Mouse (Mus musculus) thymus, postnatal 25 days (tissue): ENCODE measurements around the gene Ggct.
"Not testable (repeated sequence)": the region's sequence is repeated elsewhere in the genome, so short reads cannot be mapped to it uniquely, and the experiment has no call there.

Experiments
- DNase-seq: peaks from one replicate; pipeline ENCODE4 v3.0.0; 2022

Ggct gene

DNA sequence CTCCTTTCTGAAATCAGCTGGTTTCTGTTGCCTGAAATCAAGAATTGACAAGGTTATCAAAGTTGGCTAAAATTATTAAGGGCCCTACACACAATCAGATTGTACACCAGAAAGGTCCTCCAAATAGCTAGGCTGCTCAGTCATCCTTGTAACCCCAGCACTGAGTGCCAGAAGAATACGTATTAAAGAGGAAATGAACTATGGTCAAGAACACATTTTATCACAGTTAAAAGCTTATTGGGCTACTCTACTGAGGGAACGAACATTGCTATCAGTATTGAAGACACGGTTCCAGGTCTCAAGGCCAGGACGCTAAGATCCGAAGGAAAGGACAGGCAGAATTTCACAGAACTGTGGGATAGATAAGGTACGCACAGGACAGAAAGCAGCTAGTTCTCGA is 609 bp downstream of the Ggct start:
- no peak for DNase-seq

DNA sequence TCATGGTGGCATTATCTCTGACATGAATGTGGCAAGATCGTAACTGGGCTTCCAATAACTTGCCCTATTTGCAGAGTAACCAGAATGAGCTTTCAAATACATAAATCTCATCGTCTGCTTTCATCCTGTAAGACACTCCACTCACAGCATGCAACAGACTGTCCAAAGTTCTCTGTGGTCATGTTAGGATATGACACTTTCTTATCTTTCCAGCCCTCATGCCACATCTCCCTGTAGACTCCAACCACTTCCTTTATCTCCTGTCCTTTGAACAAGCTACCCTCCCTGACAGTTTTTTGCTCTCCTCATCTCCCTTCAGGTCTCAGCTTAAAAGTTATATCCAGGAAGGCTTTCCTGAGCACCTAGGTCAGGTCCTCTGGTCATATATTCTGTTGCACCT is 1.6 kb downstream of the Ggct start:
- DNase-seq = no peak

DNA sequence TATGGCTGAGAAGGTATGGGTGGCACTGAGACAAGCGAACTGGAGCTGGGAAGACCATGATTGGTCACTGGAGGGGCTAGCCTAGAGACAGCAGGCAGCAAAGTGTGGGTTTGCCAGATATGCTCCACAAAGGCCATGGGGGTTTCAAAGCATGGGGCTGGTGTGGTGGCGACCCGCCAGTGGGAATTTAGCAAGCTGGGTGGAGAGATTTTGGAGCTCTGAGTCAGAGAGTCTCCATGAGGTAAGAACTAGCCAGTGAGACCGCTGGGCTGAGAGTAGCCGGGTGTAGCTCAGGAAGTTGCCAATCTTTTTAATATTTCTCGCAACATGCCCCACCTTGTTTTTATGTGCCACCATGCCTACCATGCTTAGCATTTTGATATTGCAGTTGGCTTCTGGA is 4.6 kb downstream of the Ggct start:
- no peak for DNase-seq

DNA sequence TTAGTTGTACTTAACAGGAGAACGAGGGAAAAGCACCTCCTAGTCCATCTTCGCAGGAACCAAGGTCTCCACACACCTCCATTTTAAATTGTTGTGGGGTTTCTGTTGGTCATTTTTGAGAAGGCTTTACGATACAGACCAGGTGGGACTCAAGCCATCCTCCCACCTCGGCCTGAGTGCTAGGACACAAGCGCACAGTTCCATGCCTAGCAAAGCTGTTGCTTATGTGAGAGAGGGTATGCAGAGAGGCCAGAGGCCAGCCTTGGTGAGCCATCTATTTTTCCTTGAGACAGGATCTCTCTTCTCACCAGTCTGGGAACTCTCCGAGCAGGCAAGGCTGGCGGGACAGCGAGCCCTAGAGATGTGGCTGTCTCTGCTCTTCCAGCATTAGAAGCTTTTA is 8.7 kb downstream of the Ggct start:
- DNase-seq = no peak

DNA sequence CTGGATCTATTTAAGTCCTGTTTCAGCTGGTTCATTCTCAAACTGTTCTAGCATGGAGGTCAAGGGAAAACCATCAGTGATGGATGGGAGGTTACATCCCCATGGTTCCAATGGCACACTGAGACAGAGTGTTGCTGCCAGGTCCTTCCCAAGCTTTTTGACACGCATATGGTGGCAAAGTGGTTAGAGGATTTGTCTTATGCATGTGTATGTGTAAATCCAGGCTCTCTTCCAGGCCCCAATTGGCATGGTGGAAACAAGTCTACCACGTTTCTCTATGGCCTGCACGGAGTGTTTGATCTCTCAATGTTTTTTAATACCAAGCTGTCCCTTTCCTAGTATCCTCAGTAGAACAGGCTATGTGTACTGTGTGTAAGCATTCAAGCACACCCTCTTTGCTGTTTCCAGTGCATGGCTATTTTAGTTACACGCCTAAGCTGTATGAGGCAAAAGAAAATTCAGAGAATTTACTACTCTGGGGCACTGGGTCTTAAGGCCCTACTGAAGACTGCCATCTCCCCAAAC is 9.2 kb downstream of the Ggct start:
- DNase-seq = no peak

DNA sequence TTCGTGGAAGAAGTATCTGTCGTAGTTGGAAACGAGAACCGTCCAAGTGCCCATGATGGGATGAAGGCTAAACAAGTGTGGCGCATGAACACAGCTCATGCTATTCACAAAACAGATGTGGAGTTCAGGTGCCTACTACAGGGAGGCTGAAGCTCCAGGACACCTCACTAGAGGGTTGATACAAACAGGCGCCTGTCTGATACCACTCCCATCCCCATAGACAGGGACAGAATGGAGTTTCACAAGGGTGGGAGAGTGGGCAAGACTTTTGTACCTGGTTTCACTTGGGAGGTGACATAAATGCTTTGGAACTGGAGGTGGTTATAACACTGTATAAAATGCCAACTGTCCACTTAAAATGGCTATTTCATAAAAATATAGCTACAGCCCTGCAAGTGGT is 13.3 kb downstream of the Ggct start:
- no peak for DNase-seq

DNA sequence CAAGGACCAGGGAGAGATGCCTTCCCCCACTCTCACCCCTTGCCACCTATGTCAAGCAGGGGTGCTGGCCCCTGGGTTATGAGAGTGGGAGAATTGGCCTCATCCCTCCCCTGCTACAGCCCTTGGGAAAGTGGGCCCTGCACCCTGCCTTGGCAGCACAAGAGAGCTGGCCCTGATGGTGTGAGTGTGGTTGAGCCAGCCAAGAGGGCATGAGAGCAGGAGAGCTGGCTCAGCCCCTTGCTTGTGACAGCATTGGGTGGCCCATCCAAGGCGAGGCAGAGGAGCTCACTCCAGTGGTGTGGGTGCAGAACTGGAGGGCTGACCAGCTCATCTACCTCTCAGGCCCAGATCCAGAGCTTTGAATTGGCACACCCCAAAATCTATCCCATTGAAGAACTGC is 17.1 kb downstream of the Ggct start:
- no peak for DNase-seq

DNA sequence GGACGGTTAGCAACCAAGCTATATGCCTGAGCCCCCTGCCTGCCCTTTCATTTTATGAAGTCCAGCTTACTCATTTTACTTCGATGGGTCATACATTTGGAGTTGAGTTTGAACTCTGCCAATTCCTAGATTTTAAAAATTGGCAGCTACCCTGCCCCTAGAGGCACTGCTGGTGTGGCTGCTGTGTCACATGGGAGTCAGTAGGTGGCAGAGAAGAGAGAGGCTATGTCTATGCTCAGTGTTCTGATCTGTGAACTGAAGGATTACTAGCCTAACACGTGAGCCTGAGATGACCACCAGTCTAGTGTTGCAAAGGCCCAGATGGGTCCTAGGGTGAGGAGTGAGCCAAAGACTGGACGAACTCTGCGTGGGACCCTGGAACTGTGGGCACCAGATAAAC is 18.2 kb downstream of the Ggct start:
- peak; percentile 55 for DNase-seq

DNA sequence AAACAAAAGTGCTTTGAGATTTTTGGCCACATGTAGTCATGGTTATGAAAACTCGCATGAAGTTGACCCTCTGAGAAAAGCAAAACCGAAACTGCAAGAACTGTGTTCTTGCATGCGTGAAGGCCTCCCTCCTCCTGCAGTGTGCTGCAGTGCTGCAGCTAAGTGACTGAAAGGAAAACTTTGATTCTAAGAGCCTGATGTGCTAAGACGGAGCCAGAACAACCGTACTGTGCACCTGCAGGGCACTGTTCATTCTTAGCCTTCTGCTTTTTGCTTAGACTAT is 19.9 kb downstream of the Ggct start:
- DNase-seq = peak; percentile 36

DNA sequence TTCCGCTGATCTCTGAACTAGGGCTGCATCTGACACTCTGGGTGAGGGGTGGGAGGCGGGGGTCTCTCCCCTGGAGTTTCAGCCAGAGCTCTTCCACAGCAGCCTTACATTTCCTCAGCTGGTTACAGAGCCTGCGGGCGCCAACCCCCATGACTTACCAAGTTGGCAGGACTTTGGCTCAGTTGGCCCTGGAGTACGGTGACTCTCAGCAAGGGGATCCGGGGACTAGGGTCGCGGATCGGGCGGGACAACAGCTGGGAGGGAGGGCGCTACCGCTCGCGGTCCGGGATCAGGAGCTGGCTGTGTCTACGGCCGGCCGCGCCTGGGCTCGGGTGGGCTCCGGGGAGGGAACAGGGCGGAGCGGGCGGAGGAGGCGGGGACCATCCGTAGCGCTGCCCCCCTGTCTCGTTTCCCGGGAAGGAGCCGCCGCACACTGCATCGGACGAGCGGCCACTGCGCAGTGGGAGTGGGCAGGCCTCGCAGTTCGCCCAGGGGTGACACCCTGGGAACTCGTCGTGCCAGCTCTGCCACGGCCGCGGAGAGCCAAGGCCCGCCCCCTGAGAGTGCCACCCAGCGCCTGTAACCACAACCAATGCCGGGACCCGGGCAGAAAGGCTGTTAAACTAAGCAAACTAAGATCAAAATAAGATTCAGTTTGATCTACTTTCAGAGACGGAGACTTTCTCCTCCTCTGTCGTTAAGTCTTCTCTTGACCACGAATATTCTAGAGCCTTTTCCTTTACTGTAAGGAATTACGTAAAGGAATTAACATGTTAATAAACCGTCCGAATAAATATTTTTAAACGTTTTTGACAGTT is 20.4 kb downstream of the Ggct start, which contains the start of gene Nod1:
Gene Nod1, minus strand, starts transcription at position 502 of the 818 bp plus-strand sequence.
- DNase-seq = peak; percentile 72

DNA sequence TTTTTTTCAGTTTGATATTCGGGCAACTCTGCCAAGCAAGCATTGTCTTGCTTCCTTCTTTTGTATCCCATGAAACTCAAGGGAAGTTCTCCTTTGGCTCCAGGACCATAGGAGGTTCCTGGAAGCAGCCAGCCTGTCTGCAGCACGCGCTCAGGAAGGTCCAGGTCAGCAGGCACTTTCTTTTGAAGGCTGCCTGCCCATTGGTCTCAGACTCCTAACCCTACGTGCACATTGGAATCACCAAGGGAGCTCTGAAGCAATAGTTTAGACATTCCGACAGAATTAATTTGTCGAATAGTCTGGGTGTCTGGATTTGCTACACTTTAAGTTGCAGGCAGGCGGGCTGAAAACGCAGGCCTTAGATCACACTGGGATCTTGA is 21.0 kb downstream of the Ggct start:
- DNase-seq = no peak

DNA sequence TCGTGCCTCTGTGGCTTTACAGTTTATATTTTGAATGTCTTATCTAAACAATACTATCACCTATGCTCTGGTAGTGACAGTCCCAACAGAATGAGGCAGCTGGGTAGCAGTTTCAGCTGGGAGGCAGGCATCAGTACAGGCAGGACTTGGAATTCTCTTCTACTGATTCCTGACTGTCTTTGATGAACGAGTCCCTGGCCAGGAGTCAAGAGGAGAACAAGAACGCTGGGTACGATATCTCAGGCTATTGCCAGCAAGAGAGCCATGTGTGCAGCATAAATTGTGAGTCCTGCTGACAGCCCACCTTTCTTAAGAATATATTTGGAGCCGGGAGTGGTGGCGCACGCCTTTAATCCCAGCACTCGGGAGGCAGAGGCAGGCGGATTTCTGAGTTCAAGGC is 22.2 kb downstream of the Ggct start:
- DNase-seq = no peak

DNA sequence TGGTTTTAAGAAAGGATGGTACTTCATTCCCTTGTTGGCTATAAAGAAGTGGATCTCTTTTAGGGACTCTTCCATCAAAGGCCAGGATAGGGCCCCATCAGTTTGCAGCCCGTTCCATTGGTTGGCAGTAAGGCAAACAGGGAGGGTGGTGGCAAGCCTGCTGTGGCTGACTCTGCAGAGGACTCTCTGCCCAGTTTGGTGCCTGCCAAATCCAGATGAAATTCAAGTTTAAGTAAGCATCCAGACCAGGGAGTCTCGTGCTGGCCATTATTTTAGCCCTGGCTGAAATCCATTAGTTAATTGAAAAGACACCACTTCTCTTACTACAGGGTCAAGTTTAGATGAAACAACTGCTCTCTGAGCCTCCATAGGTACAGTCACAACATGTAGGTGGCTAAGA is 22.9 kb downstream of the Ggct start:
- no peak for DNase-seq

DNA sequence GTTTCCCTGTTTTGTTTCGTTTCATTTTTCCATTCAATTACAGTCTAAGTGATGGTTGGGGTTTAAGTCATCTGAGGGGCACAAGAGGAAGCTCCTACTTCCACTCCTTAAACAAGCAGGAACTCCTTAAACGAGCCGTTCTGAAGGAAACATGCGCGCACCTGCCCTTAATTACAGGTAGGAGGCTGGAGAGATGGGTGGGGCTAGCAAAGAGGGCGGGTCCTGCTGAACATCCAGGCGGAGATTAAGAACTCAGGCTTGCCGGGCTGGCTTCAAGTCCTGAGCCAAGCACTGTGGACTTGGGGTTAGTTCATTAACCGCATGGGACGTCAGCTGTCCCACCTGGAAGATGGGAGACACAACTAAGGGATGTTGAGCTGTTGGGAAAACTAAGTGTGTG is 25.2 kb downstream of the Ggct start:
- DNase-seq = no peak

DNA sequence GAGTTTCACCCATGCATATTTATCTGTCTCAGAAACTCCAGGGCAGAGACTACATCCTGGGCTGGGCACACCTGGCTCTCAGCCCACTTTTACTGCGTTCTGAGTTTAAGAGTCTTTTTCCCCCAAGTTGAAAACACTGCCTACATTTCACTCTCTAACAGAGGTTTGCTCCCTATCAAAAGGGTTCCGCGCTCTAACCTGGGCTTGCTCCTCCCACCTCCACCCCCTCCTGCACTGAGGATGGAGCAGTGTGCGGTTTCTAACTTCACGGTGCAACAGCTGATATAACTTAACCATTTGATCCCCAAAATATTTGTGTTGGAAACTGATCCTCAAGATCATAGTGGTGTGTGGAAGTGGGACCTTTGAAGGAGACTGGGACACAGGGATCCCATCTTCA is 27.5 kb downstream of the Ggct start:
- peak; percentile 13 for DNase-seq

DNA sequence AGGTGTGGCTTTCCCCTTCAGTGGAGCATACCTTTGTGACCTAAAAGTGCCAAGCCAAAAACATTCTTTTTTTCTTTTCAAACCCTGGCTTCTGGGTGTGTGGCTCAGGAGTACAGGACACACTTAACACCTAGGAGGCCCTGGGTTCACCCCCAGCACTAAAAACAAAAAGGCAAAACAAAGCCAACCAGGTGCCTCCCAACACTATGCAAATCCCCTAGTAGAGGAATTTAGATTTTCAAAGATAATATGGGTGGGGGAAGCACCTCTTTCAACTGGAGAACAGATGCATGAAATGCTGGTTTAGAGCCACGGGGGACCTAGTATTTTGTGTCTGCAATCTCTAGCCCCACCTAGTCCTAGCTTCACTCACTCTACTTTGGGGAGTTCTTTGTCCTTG is 28.0 kb downstream of the Ggct start:
- no peak for DNase-seq

DNA sequence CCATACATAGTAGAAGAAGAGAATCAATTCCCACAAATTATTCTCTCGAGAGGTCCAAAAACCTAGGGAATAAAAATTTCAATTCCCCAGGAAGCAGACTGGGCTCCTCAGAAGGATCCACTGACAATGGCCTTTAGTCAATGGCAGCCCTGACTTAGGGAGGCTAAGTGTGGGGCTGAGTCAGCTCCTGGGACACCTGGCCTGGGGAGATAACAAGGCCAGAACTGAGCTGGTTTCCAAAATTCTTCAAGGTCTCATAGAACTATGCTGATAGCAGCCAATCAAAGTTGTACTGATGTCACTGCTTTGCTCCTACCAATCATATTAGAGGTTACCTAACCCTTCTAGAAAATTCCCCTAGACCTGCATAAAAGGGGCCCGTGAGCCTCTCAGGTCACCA is 29.2 kb downstream of the Ggct start:
- DNase-seq = no peak

DNA sequence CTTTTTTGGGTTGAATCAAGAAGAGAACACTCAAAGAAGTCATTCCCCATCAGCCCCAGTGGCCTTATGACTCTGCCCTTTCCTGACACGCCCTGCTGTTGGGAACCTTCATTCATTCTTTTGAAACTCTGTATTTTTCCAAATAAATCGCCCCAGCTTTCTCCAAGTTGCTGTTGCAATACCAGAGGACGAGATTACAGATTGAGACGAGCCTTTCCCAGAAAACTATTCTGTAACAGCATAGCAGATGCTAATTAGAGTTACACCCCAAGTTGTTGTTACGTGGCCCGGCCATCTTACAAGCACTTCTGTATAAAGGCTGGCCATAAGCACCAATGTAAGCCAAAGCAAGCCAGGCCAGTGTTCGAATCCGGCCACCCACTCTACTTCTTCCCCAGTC is 35.1 kb downstream of the Ggct start:
- no peak for DNase-seq

DNA sequence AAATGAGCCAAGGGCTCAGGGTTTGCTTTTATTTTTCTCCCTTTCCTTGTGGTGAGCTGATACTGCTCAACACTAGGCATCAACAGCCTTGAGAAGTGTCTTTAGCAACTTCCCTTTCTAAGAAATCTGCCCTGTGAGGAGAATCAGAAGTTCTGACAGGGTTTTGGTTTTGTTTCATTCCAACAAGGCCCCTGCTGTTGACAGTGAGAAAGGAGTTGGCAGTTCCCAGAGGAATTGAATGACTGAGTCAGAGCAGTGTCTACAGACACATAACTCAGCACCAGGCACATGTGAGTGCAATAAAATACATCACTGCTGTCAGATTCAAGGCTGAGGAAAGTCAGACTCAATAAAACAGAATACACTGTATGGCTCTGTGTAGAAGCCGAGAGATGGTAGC is 36.3 kb downstream of the Ggct start:
- DNase-seq = no peak

DNA sequence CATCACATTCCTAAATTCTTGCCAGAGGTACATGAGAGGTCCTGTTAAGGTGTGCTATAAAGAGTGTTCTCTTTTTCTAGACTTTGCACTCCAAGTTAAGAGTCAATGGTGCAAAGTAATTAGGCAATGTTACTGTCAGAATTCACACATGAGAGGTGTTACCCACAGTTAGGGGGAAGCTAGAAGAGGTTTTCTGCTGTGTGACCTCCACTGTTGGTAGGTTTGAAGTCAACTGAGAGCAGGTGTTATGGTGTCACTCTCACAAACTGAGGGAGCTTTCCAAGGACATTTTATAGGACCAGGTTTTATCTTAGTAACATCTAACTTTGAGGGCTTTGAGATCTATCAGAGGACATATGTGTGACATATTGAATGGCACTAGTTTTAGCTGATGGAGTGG is 36.8 kb downstream of the Ggct start:
- no peak for DNase-seq

DNA sequence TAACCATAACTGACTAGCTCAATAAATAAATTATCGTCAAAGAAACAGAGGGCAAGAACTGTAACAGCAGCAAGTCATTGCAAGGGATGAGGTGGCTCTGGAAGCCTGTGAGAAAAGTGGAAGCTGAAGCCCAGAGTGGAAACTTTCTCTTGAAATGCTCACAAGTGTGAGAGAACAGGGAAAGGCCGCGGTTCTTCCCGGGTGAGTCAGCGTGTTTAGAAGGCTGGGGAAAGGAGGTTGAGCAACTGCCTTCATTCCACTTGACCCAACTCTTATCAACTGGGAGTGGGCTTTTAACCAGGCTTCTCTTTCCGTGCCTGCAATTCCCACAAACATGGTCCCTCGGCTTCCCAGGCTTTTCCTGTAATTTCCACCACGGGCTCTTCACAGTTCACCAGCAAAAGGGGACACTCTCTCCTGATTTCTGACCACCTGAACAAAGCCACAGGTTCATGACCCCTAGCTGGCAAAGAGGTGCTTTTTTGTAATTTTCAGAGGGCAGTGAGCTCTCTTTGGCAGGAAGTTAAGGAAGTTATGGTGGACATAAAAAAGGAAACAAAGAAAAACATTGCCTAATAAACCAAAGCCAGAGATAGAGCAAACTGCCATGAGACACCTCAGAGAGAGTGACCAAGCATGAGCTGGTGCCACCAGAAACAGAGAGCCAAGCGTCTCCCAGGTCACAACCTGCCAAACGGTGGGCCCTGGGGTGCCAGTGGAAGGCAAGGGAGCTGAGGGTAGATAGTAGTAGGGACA is 37.9 kb downstream of the Ggct start:
- no peak for DNase-seq

DNA sequence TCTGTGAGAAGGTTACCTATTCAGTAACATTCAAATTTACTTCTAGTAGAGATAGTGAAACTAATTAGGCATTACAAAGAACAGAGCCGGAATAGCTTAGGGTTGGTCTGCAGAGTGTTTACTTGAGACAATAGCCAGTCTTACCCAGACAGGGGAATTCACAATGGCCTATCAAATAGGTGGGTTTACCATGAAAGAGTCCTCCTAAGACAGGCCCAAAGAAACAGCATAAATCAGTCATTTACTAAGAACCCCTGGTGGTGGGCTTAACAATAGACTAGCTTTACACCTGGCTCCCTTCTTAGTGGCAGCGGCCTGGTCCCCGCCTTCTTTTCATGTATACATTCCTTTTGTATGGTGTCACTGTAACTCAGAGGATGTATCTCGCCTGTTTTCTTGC is 39.4 kb downstream of the Ggct start:
- DNase-seq = not testable (repeated sequence)

DNA sequence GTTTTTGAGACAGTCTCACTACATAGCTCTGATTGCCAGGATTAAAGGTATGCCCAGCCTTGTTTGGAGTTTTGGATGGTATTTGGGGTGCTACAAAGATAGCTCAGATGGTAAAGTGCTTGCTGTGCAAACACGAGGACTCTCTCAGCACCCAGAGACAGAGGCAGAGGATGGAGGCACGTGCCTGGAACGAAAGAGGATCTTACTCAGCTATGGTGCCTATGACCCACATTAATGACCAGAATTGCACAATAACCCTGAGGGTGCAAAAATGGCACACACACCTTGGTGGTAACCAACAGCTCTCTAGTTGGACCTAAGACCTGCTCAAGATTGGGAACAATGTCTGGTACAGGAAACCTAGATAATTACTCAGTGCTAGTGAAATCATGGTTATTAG is 40.2 kb downstream of the Ggct start:
- no peak for DNase-seq

DNA sequence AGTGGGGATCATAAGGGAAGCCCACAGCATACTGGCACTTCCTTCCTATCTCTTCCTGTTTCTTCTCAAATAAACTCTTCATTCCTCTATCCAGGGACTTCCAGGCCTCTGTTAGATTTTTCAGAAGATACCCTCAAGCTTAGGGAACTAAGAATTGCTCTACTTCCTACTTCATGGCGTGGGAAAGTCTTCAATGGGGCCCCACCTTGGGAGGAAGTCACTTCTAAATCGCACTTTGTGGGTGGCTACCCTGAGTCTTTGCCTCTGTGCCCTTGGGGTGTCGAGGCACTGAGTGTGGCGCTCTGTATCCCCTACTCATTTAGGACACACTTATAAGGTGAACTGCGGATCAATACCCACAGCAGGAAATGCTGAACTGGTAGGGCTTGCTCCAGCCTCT is 44.1 kb downstream of the Ggct start:
- DNase-seq = no peak
